Mouse (Mus musculus) heart, adult 2 months (tissue): ENCODE measurements around the gene Eomes.

ENCODE experiments used
- CTCF ChIP-seq: fragments of 200-600 bp; IDR thresholded peaks from 2 replicates; pipeline ENCODE4 v1.8.1; 2022; ENCODE audit warnings: antibody characterized with exemption, mild to moderate bottlenecking, moderate library complexity
- EP300 ChIP-seq: fragments of 200-500 bp; IDR thresholded peaks from 2 replicates; pipeline ENCODE4 v1.6.1; 2011; ENCODE audit warnings: low read depth, low read length, control low read depth; ENCODE audit not compliant: insufficient read depth
- POLR2A ChIP-seq: fragments of 200-500 bp; IDR thresholded peaks from 2 replicates; pipeline ENCODE4 v1.6.1; 2011; ENCODE audit warnings: mild to moderate bottlenecking, low read depth, low read length, control low read depth; ENCODE audit not compliant: insufficient read depth

DNA sequence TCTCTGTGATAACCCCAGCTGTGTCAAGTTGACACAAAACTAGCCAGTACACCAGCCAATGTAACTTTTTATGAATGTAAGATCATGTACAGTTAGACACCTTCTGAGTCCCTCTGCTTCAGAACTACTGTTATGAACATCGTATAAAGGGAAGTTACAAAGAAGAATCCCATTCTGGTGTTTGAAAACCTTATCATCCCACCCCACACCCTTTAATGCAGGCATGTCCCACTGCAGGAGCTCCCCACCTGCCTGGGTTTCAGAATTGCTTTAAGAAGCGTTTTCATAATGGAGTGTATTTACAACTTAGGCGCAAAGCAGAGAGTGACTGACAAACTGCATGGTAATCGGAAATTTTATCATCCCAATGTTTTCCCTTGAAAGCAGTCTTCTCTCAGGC, 13.2 kb downstream of the Eomes start:
- TF ChIP-seq CTCF (no peak), POLR2A (no peak), EP300 (no peak)
